Mouse (Mus musculus): ENCODE data around the gene Rgs6. TPM values are rescaled to one million over a fixed set of nuclear protein-coding genes. Genes with fewer than 3 reads are reported as not detected.
A peak's percentile ranks its signal among the peaks of the same experiment; 100 is the strongest.

Rgs6 gene
- 1.9 TPM for polyA plus RNA-seq (2021)

DNA sequence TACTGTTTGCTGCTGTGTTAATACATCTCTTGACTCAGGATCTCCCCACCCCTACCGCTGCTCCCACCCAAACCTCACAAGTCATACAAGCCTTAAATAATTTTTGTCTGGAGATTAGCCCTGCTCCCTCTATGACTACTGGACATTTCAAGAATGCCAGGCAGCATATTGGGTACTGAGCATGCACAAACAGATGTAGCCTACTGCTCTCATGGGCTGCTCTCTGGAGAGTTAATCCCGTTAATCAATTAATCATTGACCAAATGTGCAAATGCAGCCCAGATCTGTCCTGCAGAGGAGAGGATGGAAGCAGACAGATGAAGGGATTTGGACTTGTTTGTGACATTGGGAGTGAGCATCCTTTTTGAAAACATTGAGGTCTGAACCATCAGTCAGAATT lies at the start of gene Rgs6:
Gene Rgs6 (plus strand): TSS at position 276 of the 400 bp plus-strand sequence.
- ChIA-PET POLR2A (no interaction called here), CTCF (no interaction called here)
- TF ChIP-seq CTCF (IDR thresholded peaks at IDR 0.05) = no peak
- DNase-seq (ENCODE audit: low read depth, low spot score) (no peak), ATAC-seq (peak; percentile 62)
- in situ Hi-C loops (cut with MboI; ENCODE audit: low pct_unique_long_range_greater_than_20kb) = no loop called here
- H3K27me3 ChIP-seq = no peaks in the 10 kb centered on the region

DNA sequence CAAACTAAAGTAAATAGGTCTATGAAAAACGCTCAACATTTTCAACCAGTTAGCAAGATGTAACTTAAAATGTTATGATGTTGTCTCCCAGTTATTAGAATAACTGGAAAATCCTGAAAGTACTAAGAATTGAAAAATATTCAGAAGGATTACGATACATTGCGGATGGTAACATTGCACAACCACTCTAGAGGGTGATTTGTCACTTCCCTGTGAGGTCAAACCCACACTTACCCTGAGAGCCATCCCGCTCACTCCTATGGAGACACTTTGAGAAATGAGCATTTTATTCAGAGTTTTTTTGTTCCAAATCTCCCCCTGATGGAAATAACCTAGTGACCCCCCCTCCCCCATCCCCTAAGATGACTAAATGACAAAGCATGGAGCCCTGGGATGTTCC lies 41.0 kb upstream of the Rgs6 start:
- in situ Hi-C loops (cut with MboI; ENCODE audit: low pct_unique_long_range_greater_than_20kb) = no loop called here
- ChIA-PET POLR2A (no interaction called here), CTCF (no interaction called here)
- ATAC-seq (no peak), DNase-seq (ENCODE audit: low read depth, low spot score) (no peak)
- H3K27me3 ChIP-seq = no peaks in the 10 kb centered on the region
- TF ChIP-seq CTCF (IDR thresholded peaks at IDR 0.05) = no peak

DNA sequence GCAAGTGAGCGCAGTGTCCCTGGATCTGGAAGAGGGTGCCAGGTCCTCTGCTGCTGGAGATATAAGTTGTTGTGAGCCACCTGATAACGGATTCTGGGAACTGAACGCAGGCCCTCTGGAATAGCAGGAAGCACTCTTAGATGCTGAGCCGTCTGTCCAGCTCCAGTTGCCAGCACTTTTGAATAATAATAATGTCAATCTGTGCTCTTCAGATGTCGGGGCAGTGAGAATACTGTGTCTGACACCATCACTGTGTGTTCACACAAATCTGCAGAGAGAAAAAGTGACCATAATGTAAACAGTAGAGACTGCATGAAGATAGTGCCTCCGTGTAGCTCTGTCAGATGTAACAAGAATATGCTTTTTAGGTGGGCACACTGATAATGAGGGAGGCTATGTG lies 38.9 kb upstream of the Rgs6 start:
- ATAC-seq = no peak
- no peak for TF ChIP-seq CTCF (IDR thresholded peaks at IDR 0.05)
- POLR2A ChIA-PET = no interaction called here
- DNase-seq (ENCODE audit: low read depth, low spot score) = no peak
- in situ Hi-C loops (cut with MboI; ENCODE audit: low pct_unique_long_range_greater_than_20kb) = no loop called here
- no peaks in the 10 kb centered on the region for H3K27me3 ChIP-seq
- CTCF ChIA-PET = no interaction called here

DNA sequence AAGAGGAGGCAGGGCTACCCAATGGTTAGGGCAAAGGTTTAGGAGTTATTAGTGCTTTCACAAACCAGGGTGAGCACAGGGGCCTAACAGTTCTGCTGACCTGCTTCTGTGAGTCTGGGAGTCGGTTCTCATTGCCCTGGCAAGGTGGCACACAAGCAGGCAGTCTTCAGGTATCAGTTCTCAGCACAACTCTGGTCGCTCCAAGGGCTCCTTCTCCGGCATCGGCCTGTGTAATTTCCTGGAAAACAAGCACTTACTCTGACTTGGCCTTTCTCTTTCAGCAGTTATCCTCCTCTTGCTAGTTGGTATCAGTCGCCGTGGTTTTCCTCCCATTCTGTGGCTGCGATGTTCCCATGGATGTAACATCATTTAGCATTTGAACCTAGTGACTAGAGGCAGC lies 38.0 kb upstream of the Rgs6 start:
- ChIA-PET CTCF (no interaction called here), POLR2A (no interaction called here)
- no peak for TF ChIP-seq CTCF (IDR thresholded peaks at IDR 0.05)
- DNase-seq (ENCODE audit: low read depth, low spot score) (no peak), ATAC-seq (no peak)
- in situ Hi-C loops (cut with MboI; ENCODE audit: low pct_unique_long_range_greater_than_20kb) = no loop called here
- no peaks in the 10 kb centered on the region for H3K27me3 ChIP-seq

DNA sequence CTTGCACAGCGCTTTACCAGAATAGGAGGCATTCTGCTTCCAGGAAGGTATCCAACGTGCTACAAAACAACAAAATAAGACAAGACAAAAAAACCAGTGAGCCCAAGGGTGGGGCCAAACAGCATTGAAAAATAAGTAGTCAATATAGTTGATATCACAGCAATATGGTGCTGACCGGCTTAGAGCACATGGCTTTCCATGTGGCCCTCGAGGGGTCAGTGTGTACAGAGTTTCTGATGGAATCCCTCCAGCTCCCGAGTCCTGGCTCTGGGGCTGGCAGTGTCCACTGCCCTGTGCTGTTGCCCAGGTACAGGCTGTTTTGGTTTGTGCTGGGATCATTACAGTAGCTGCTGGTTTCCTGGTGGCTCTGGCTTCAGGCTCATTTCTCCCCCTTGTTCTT lies 35.7 kb upstream of the Rgs6 start:
- no peak for DNase-seq (ENCODE audit: low read depth, low spot score)
- no peaks in the 10 kb centered on the region for H3K27me3 ChIP-seq
- TF ChIP-seq CTCF (IDR thresholded peaks at IDR 0.05) = no peak
- CTCF ChIA-PET = no interaction called here
- POLR2A ChIA-PET = interaction anchor here (0.6 to 0.7 kb wide), 2 partner anchors 18 to 175 kb away, joined by 3 to 7 read pairs; no protein-coding TSS in a partner anchor
- ATAC-seq = no peak
- in situ Hi-C loops (cut with MboI; ENCODE audit: low pct_unique_long_range_greater_than_20kb) = no loop called here

DNA sequence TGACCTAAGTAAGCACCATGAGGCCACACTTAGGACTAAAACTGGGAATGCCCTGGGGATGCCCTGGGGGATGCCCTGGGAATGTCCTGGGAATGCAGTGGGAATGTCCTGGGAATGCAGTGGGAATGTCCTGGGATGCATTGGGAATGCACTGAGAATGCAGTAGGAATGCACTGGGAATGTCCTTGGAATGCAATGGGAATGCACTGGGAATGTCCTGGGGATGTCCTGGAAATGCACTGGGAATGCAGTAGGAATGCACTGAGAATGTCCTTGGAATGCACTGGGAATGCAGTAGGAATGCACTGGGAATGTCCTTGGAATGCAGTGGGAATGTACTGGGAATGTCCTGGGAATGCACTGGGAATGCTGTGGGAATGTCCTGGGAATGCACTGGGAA lies 25.2 kb upstream of the Rgs6 start:
- in situ Hi-C loops (cut with MboI; ENCODE audit: low pct_unique_long_range_greater_than_20kb) = no loop called here
- POLR2A ChIA-PET = no interaction called here
- ATAC-seq (no peak), DNase-seq (ENCODE audit: low read depth, low spot score) (no peak)
- no peaks in the 10 kb centered on the region for H3K27me3 ChIP-seq
- no peak for TF ChIP-seq CTCF (IDR thresholded peaks at IDR 0.05)
- CTCF ChIA-PET = no interaction called here

DNA sequence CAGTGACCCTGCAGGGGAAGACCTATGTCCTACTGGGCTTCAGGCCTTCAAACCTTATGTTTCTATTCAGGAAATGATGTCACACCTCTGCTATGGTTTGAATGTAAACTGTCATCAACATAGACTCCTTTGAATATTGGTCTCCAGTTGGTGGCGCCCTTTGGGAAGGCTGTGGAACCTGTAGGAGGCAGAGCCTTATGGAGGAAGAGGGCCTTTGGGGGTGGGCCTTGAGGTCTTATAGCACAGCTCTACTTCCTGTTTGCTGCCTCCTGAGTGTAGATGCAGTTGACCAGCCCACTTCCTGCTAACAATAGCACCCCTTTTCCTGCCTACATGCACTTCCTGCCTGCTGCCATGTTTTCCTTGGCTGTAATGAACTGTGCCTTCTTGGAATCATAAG lies 19.7 kb upstream of the Rgs6 start:
- no peak for TF ChIP-seq CTCF (IDR thresholded peaks at IDR 0.05)
- H3K27me3 ChIP-seq = no peaks in the 10 kb centered on the region
- POLR2A ChIA-PET = interaction anchor here (0.7 kb wide), 1 partner anchor 12 kb away, joined by 3 read pairs; no protein-coding TSS in a partner anchor
- ATAC-seq = no peak
- in situ Hi-C loops (cut with MboI; ENCODE audit: low pct_unique_long_range_greater_than_20kb) = no loop called here
- DNase-seq (ENCODE audit: low read depth, low spot score) = no peak
- CTCF ChIA-PET = interaction anchor here (2.5 kb wide), 1 partner anchor 14 kb away, joined by 12 read pairs; no protein-coding TSS in a partner anchor

DNA sequence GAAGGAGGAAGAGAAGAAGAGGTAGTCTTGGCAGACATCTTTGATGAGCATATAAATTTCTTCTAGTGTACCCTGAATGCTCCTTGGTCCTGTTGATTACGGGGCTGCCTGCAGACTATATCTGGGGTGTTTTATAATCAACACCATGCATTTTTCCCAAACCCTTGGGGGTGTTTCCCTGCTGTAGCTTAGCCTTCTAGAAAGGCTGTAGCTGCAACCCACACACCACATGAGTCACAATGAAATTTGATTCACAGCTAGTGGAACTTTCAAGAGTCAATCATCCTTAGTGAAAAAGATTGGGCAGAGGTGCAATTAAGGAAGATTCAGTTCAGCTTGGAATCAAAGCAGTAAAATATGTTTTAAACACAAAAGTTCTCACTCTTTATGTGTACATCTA lies 15.4 kb upstream of the Rgs6 start:
- ChIA-PET POLR2A (no interaction called here), CTCF (no interaction called here)
- ATAC-seq (no peak), DNase-seq (ENCODE audit: low read depth, low spot score) (no peak)
- in situ Hi-C loops (cut with MboI; ENCODE audit: low pct_unique_long_range_greater_than_20kb) = no loop called here
- TF ChIP-seq CTCF (IDR thresholded peaks at IDR 0.05) = no peak
- H3K27me3 ChIP-seq = no peaks in the 10 kb centered on the region

DNA sequence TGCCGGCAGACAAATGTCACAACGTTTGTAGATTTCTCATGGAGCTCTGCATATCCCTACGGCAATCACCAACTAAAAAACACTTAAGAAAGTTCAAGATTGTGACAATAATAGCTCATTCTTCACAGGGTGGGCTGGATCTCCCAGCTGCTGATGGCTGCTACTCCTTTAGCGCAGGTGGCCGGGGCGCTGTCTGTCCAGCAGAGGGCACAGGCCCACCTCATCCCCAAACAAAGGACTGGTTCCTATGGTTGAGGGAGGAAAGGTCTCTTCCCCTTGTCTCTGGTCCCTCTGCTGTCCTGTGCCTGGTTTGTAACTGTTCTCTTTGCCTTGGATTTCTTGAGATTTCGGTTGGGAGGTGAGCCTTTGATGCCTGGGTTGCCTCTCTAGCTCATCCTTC lies 1.5 kb upstream of the Rgs6 start:
- ChIA-PET CTCF (interaction anchor here (0.6 to 0.7 kb wide), 2 partner anchors 20 to 28 kb away, joined by 3 read pairs; no protein-coding TSS in a partner anchor), POLR2A (no interaction called here)
- peak; percentile 28 for TF ChIP-seq CTCF (IDR thresholded peaks at IDR 0.05)
- no peaks in the 10 kb centered on the region for H3K27me3 ChIP-seq
- no peak for DNase-seq (ENCODE audit: low read depth, low spot score)
- in situ Hi-C loops (cut with MboI; ENCODE audit: low pct_unique_long_range_greater_than_20kb) = no loop called here
- ATAC-seq = no peak

DNA sequence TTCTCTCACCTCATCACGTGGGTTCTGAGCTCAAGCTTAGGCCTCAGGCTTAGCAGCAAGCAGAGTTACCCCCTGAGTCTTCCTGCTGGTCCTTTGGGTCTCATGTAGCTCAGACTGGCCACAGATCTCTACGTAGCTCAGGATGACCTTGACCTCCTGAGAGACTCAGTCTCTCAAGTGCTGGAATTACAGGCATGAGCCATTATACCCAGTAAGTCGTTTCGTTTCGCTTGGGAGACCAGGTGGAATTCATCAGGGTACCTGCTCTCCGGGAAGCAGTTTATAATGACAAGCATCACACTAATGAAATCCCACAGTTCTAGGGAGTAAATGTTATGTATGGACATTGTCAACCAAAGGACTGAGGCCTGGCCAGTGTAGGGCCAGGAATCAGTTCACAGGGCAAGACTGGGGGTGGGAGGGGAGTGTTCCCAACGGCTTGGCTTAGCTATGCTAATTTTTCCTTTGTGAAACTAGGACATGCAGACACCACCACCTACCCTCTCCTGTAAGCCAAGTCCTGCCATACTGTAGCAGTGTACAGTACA lies 670 bp upstream of the Rgs6 start:
- ChIA-PET POLR2A (no interaction called here), CTCF (no interaction called here)
- in situ Hi-C loops (cut with MboI; ENCODE audit: low pct_unique_long_range_greater_than_20kb) = no loop called here
- ATAC-seq (peak; percentile 38), DNase-seq (ENCODE audit: low read depth, low spot score) (no peak)
- TF ChIP-seq CTCF (IDR thresholded peaks at IDR 0.05) = no peak
- no peaks in the 10 kb centered on the region for H3K27me3 ChIP-seq

DNA sequence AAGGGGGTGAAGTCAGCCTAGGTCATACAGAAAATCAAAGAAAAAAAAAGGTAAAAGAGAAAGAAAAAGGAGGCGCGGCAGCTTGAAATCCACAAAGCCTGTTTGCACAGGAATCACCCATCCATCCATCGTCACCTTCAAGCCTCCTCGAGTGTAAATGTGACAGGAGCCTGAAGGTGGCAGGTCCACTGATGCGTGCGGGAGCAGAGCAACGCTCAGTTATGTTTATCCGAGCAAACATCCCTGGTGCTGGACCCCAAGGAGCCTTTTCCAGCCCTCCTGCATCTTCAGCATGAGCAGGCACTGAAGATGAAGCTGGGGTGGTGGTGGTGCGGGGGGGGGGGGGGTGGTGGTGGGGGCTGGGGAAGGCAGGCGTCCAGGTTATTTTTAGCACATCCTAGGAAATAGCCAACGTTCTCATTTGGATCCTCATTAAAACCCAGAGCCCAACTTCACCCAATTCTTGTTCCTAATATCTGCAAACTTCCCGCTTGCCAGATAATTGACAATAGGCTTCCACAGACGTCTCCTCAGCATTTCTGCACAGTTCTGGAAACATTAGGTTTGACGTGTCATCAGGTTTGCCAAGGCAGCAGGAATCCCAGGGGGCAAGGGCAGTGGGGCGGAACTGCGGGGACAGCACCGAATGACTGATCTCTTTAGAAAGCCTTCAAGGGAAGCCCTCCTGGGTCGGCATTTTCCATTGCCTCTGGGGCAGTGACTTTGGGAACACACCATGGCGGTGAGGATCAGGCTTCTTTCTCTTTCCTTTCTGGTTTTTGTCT lies 946 bp downstream of the Rgs6 start:
- TF ChIP-seq CTCF (IDR thresholded peaks at IDR 0.05) = no peak
- in situ Hi-C loops (cut with MboI; ENCODE audit: low pct_unique_long_range_greater_than_20kb) = no loop called here
- ATAC-seq = no peak
- H3K27me3 ChIP-seq = no peaks in the 10 kb centered on the region
- ChIA-PET CTCF (no interaction called here), POLR2A (no interaction called here)
- DNase-seq (ENCODE audit: low read depth, low spot score) = no peak

DNA sequence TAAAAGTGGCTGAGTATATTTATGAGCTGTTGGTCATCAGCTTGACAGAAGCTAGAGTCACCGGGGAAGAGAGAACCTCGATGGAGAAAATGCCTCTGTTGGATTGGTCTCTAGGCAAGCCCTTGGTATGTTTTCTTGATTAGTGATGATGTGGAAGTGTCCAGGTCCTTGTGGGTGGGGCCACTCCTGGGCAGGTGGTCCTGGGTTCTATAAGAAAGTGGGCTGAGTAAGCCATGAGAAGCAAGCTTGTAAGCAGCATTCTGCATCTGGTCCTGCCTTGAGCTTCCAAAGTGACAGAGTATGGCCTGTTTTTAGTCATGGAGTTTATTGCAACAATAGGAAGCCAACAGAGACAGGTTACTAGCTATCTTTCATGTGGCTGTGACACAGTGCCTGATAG lies 10.9 kb downstream of the Rgs6 start:
- no peak for TF ChIP-seq CTCF (IDR thresholded peaks at IDR 0.05)
- DNase-seq (ENCODE audit: low read depth, low spot score) (no peak), ATAC-seq (no peak)
- CTCF ChIA-PET = no interaction called here
- H3K27me3 ChIP-seq = no peaks in the 10 kb centered on the region
- POLR2A ChIA-PET = no interaction called here
- in situ Hi-C loops (cut with MboI; ENCODE audit: low pct_unique_long_range_greater_than_20kb) = no loop called here

All from Patski (cell line).